10 mouse cellular contexts compared by ENCODE assay signal in genomic region chr11:8706246-8707041, GRCm38 (mm10). TPM values are rescaled to one million over a fixed set of nuclear protein-coding genes. Genes with fewer than 3 reads are reported as not detected.
DNase-seq lines count a peak whose midpoint lies in the region; ATAC-seq and TF ChIP-seq lines count a peak whose summit lies in the region.
"Had no signal": no experiment of that assay in that cellular context is flagged by ENCODE, and none has a peak within 500 bp of the region (broad histone marks: within the 10 kb centered on the region; RNA-seq: fewer than 3 reads in every experiment).

No protein-coding gene starts in this region.

- H3ac ChIP-seq in C2C12 (ENCODE audit: control insufficient read depth, insufficient read length, low read depth) = no peak overlapping the region

- H3K4me3 ChIP-seq in intestine, embryonic 14.5 days (ENCODE audit: low read depth, low read length) = no peak overlapping the region
- no peak overlapping the region for H3K4me3 ChIP-seq in intestine, postnatal 0 days (ENCODE audit: low read depth, low read length)
- no peak overlapping the region for H3K4me3 ChIP-seq in C2C12 (ENCODE audit: insufficient read depth, poor library complexity, severe bottlenecking)
- H3K4me3 ChIP-seq: embryonic facial prominence, embryonic 15.5 days; neural tube, embryonic 12.5 days had no signal

- H3K79me3 ChIP-seq in C2C12 (ENCODE audit: low read depth) = no peaks in the 10 kb centered on the region

- peak overlapping the region; percentile 7; the same call in 1 of the 2 replicates for H3K27ac ChIP-seq in intestine, embryonic 14.5 days (ENCODE audit: low read depth)
- H3K27ac ChIP-seq in intestine, postnatal 0 days (ENCODE audit: low read depth, low read length) = no peak overlapping the region
- H3K27ac ChIP-seq: embryonic facial prominence, embryonic 15.5 days; neural tube, embryonic 12.5 days had no signal

- no peaks in the 10 kb centered on the region for H3K9me3 ChIP-seq in intestine, embryonic 14.5 days (ENCODE audit: control insufficient read depth, low read length)
- H3K9me3 ChIP-seq in intestine, postnatal 0 days (ENCODE audit: control insufficient read depth) = no peaks in the 10 kb centered on the region
- H3K9me3 ChIP-seq: embryonic facial prominence, embryonic 15.5 days; neural tube, embryonic 12.5 days had no signal

- H3K79me2 ChIP-seq in C2C12 (ENCODE audit: control insufficient read depth, insufficient read depth) = no peaks in the 10 kb centered on the region

- no peaks in the 10 kb centered on the region for H3K27me3 ChIP-seq in intestine, embryonic 14.5 days (replicated peaks; ENCODE audit: control insufficient read depth, insufficient read depth, low read length)
- no peaks in the 10 kb centered on the region for H3K27me3 ChIP-seq in intestine, postnatal 0 days (replicated peaks; ENCODE audit: control insufficient read depth, insufficient read depth, low read length)
- no peaks in the 10 kb centered on the region for H3K27me3 ChIP-seq in C2C12 (ENCODE audit: control insufficient read depth, insufficient read depth, insufficient read length)
- H3K27me3 ChIP-seq: embryonic facial prominence, embryonic 15.5 days; neural tube, embryonic 12.5 days had no signal

- H3K4me1 ChIP-seq in intestine, embryonic 14.5 days (replicated peaks; ENCODE audit: control insufficient read depth, insufficient read depth, low read length) = peaks cover 9% of the 10 kb centered on the region
- no peaks in the 10 kb centered on the region for H3K4me1 ChIP-seq in intestine, postnatal 0 days (replicated peaks; ENCODE audit: control insufficient read depth, insufficient read depth, low read length)
- H3K4me1 ChIP-seq: neural tube, embryonic 12.5 days had no signal

- H3K9ac ChIP-seq in intestine, embryonic 14.5 days (ENCODE audit: low read length) = no peak overlapping the region
- H3K9ac ChIP-seq in intestine, postnatal 0 days (ENCODE audit: low read depth, low read length) = no peak overlapping the region
- H3K9ac ChIP-seq: embryonic facial prominence, embryonic 15.5 days; neural tube, embryonic 12.5 days had no signal

- no peaks in the 10 kb centered on the region for H3K36me3 ChIP-seq in intestine, embryonic 14.5 days (ENCODE audit: control insufficient read depth, insufficient read depth, low read length)
- no peaks in the 10 kb centered on the region for H3K36me3 ChIP-seq in intestine, postnatal 0 days (ENCODE audit: control insufficient read depth, insufficient read depth)
- no peaks in the 10 kb centered on the region for H3K36me3 ChIP-seq in C2C12 (ENCODE audit: control insufficient read depth, insufficient read depth)
- H3K36me3 ChIP-seq: embryonic facial prominence, embryonic 15.5 days; neural tube, embryonic 12.5 days had no signal

- no peak for TF ChIP-seq CTCF in intestine, postnatal 0 days (IDR thresholded peaks at IDR 0.05; ENCODE audit: low read depth)
- TF ChIP-seq CTCF in C2C12 (IDR thresholded peaks at IDR 0.05; ENCODE audit: control insufficient read depth, insufficient read depth, insufficient read length) = no peak

- no peak for ATAC-seq in intestine, embryonic 14.5 days (replicated peaks; ENCODE audit: low FRiP score, low TSS enrichment, low read depth)
- ATAC-seq in intestine, postnatal 0 days = no peak
- no peak for ATAC-seq in monocyte, adult 5-6 weeks (replicated peaks; ENCODE audit: insufficient number of reproducible peaks, low FRiP score, low TSS enrichment, poor library complexity, severe bottlenecking)

- intact Hi-C loops in heart, postnatal 14 days (cut with DNase I) = no loop called here

- no peak for DNase-seq in intestine, embryonic 14.5 days (ENCODE audit: low spot score)
- DNase-seq in 3T3-L1 (ENCODE audit: low read depth, low spot score) = peak; percentile 56
- DNase-seq in heart, postnatal 14 days = peak; percentile 18 to 22
- DNase-seq in thymus, adult 18-20 months = no peak
- DNase-seq in layer of hippocampus, adult 9-10 months (ENCODE audit: low spot score) = no peak

- WGBS in intestine, embryonic 14.5 days = 50% methylated on average over 8 of the region's 8 CpGs
- WGBS in intestine, postnatal 0 days = 39% methylated on average over 8 of the region's 8 CpGs

- H3K4me2 ChIP-seq in intestine, embryonic 14.5 days (ENCODE audit: low read length) = no peak overlapping the region
- no peak overlapping the region for H3K4me2 ChIP-seq in intestine, postnatal 0 days (replicated peaks; ENCODE audit: low read depth)
- H3K4me2 ChIP-seq: embryonic facial prominence, embryonic 15.5 days; neural tube, embryonic 12.5 days had no signal

TF ChIP-seq in C2C12, 6 proteins besides CTCF, POLR2A, EP300 and RAD21:
- TF ChIP-seq MAX (IDR thresholded peaks at IDR 0.05) = no peak
- peak; percentile 40 for TF ChIP-seq CEBPB (IDR thresholded peaks at IDR 0.05; ENCODE audit: low read depth)

RNA-seq across cellular contexts. Expression of gene Tns3, which starts 42.1 kb away (rescaled TPM):
- 25.7 and 26.7 TPM in 2 replicates for polyA plus RNA-seq in intestine, embryonic 14.5 days (2014; fragmentation: Nextera tagmentation; extraction: Ambion mirVana)
- polyA plus RNA-seq in intestine, postnatal 0 days (2015; fragmentation: Nextera tagmentation; extraction: Ambion mirVana) = 10.5 and 11.4 TPM in 2 replicates
- 57.4 TPM for polyA plus RNA-seq in C2C12 (2012; fragmentation: generic; extraction: Trizol)
- 10 to 100 TPM; 21.1 to 23.2 TPM for total RNA-seq in heart, postnatal 14 days (2021)
- total RNA-seq in monocyte, adult 5-6 weeks (2017) = 6.3 to 8.1 TPM (median 6.5 TPM) in 3 replicates

Comparison
In these comparisons a context has a peak if more than half of its experiments do, and no peak if none do; other contexts are left out.
1. DNase-seq: peak in 3T3-L1 (single experiment) and heart, postnatal 14 days (2 of 2); none in intestine, embryonic 14.5 days (single experiment), thymus, adult 18-20 months (0 of 2) and layer of hippocampus, adult 9-10 months (single experiment).